Mouse (Mus musculus): ENCODE data around the gene Emc6. TPM values are rescaled to one million over a fixed set of nuclear protein-coding genes. Genes with fewer than 3 reads are reported as not detected.
A peak's percentile ranks its signal among the peaks of the same experiment; 100 is the strongest.

The Emc6 gene
- total RNA-seq, 2 experiments from 2014 or later = 66.9 to 77.6 TPM

GRCm38 (mm10) chr11:73137591-73138501 is 39.0 kb downstream of the Emc6 start, which contains the start of gene Haspin:
Gene Haspin, minus strand, starts transcription at chr11:73138294.
- peak; percentile 93 for DNase-seq
- intact Hi-C loops (cut with DNase I; ENCODE audit: low total_unique reads) = loop anchor here (5.0 kb wide), 1 partner anchor 39 kb away; the partner anchor contains the start of genes Emc6 and Tax1bp3

- no peak for DNase-seq
Measured at GRCm38 (mm10) chr11:73137116-73137515, 39.7 kb downstream of the Emc6 start.

GRCm38 (mm10) chr11:73136587-73136986 is 40.2 kb downstream of the Emc6 start:
- no peak for DNase-seq
- intact Hi-C loops (cut with DNase I; ENCODE audit: low total_unique reads) = loop anchor here (5.0 kb wide), 1 partner anchor 41 kb away; the partner anchor contains the start of genes Emc6 and Tax1bp3

More at GRCm38 (mm10) chr11:73137116-73137515, 39.7 kb downstream of the Emc6 start:
- intact Hi-C loops (cut with DNase I; ENCODE audit: low total_unique reads) = loop anchor here (5.0 kb wide), 1 partner anchor 40 kb away; the partner anchor contains the start of genes Emc6 and Tax1bp3

GRCm38 (mm10) chr11:73134222-73134621 is 42.6 kb downstream of the Emc6 start:
- DNase-seq = no peak
- intact Hi-C loops (cut with DNase I; ENCODE audit: low total_unique reads) = no loop called here

- DNase-seq = no peak
- intact Hi-C loops (cut with DNase I; ENCODE audit: low total_unique reads) = no loop called here
Measured at GRCm38 (mm10) chr11:73132999-73133398, 43.8 kb downstream of the Emc6 start.

GRCm38 (mm10) chr11:73131020-73131419 is 45.8 kb downstream of the Emc6 start:
- intact Hi-C loops (cut with DNase I; ENCODE audit: low total_unique reads) = no loop called here
- no peak for DNase-seq

GRCm38 (mm10) chr11:73126495-73126894 is 50.3 kb downstream of the Emc6 start:
- DNase-seq = no peak
- intact Hi-C loops (cut with DNase I; ENCODE audit: low total_unique reads) = no loop called here

Other genes with a start within 250 kb of the Emc6 start
- 10 to 100 TPM; 18.5 to 18.6 TPM for gene Atp2a3, start 215.9 kb downstream of the Emc6 start, total RNA-seq (2021)
- gene P2rx1, start 177.9 kb downstream of the Emc6 start, total RNA-seq (2021) = 1 to 10 TPM in 1 of 2 experiments, under 1 TPM in 1; 0.38 to 1.1 TPM
- 1 to 10 TPM; 1.1 to 1.8 TPM for gene Camkk1, start 158.0 kb downstream of the Emc6 start, total RNA-seq (2021)
- gene Ncbp3, start 129.3 kb downstream of the Emc6 start, total RNA-seq (2021) = 1 to 10 TPM; 3.3 to 3.9 TPM
- under 1 TPM; 0.07 to 0.10 TPM for gene Itgae, start 86.5 kb downstream of the Emc6 start, total RNA-seq (2021)
- under 1 TPM; 0.51 to 0.76 TPM for gene Haspin, start 38.7 kb downstream of the Emc6 start, total RNA-seq (2021)
- 1 to 10 TPM; 6.9 to 7.5 TPM for gene P2rx5, start 16.6 kb downstream of the Emc6 start, total RNA-seq (2021)
- 10 to 100 TPM; 18.9 to 21.7 TPM for gene Tax1bp3, start within 50 bp of the Emc6 start, total RNA-seq (2021)
- gene Ctns, start 22.0 kb upstream of the Emc6 start, total RNA-seq (2021) = 1 to 10 TPM; 8.3 to 8.8 TPM
- gene Shpk, start 22.4 kb upstream of the Emc6 start, total RNA-seq (2021) = 1 to 10 TPM; 1.3 to 1.7 TPM
- gene Trpv1, start 57.3 kb upstream of the Emc6 start, total RNA-seq (2021) = under 1 TPM; 0.11 to 0.16 TPM
- under 1 TPM; 0.04 to 0.06 TPM for gene Trpv3, start 90.4 kb upstream of the Emc6 start, total RNA-seq (2021)
- gene Aspa, start 152.6 kb upstream of the Emc6 start, total RNA-seq (2021) = 1 to 10 TPM; 1.2 to 1.8 TPM
- gene Gm49340, start 152.7 kb upstream of the Emc6 start, total RNA-seq (2021) = not detected
- gene Spata22, start 152.7 kb upstream of the Emc6 start, total RNA-seq (2021) = not detected
- not detected for gene Olfr20, start 173.7 kb upstream of the Emc6 start, total RNA-seq (2021)
- gene Olfr376, start 194.2 kb upstream of the Emc6 start, total RNA-seq (2021) = not detected
- gene Olfr1, start 222.6 kb upstream of the Emc6 start, total RNA-seq (2021) = not detected